Mouse (Mus musculus) heart, adult 2 months (tissue): ENCODE measurements around the gene Ikzf2.

Source experiments
- CTCF ChIP-seq: fragments of 200-600 bp; IDR thresholded peaks from 2 replicates; pipeline ENCODE4 v1.8.1; 2022; ENCODE audit warnings: antibody characterized with exemption, mild to moderate bottlenecking, moderate library complexity
- EP300 ChIP-seq: fragments of 200-500 bp; IDR thresholded peaks from 2 replicates; pipeline ENCODE4 v1.6.1; 2011; ENCODE audit warnings: low read depth, low read length, control low read depth; ENCODE audit not compliant: insufficient read depth
- POLR2A ChIP-seq: fragments of 200-500 bp; IDR thresholded peaks from 2 replicates; pipeline ENCODE4 v1.6.1; 2011; ENCODE audit warnings: mild to moderate bottlenecking, low read depth, low read length, control low read depth; ENCODE audit not compliant: insufficient read depth

GRCm38 (mm10) chr1:69519356-69519755 is 167.7 kb downstream of the Ikzf2 start:
- TF ChIP-seq CTCF: no peak
- TF ChIP-seq EP300: no peak
- TF ChIP-seq POLR2A: no peak
